Mouse (Mus musculus) testis, adult 2 months (tissue): Measurements from ENCODE around the gene Tor1a.

Source experiments
- CTCF ChIP-seq: fragments of 200-500 bp; IDR thresholded peaks from 2 replicates; pipeline ENCODE4 v1.5.1; 2012; ENCODE audit warnings: low read depth, mild to moderate bottlenecking, inconsistent platforms, low read length, moderate library complexity; ENCODE audit not compliant: control insufficient read depth, insufficient read depth, insufficient replicate concordance
- POLR2A ChIP-seq: fragments of 200-500 bp; IDR thresholded peaks from 2 replicates; pipeline ENCODE4 v1.6.1; 2012; ENCODE audit warnings: low read depth, mild to moderate bottlenecking, inconsistent platforms, low read length, moderate library complexity; ENCODE audit not compliant: control insufficient read depth

DNA sequence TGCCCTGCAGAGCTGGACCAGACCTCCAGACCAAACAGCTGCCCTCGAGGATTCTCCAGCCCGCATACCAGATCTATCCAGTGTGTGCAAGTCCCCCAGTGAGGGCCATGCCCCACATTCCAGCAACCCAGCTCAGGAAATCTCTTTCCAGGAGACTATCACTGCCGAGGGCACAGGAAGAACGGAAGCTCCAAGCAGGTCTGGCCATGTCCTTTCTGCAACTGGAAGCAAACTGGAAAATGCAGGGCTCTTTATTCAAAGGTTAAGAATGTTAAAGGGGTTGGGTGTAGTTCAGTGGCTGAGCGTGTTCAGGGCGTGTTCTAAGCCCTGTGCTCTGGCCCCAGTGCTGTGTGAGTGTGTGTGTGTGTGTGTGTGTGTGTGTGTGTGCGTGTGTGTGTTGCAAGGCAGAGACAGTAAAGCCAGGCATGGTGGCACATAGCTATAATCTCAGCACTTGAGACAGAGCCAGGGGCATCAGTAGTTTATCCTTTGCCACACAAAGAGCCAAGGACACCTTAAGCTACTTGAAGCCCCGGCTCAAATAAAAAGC lies 48.9 kb downstream of the Tor1a start:
- no peak for TF ChIP-seq CTCF
- no peak for TF ChIP-seq POLR2A
